Mouse (Mus musculus) E14TG2a.4 (cell line): Measurements from ENCODE around the gene Map2k6.

Experiments used
- CTCF ChIP-seq: conservative IDR thresholded peaks from 2 replicates; pipeline ENCODE4 v1.5.1; 2014; ENCODE audit warnings: low read length
- POU5F1 ChIP-seq: IDR thresholded peaks from 2 replicates; pipeline ENCODE4 v1.6.1; 2014; ENCODE audit warnings: low read length, borderline replicate concordance

GRCm38 (mm10) chr11:110451590-110451989 is 52.7 kb downstream of the Map2k6 start:
- TF ChIP-seq CTCF (no peak), POU5F1 (no peak)
